Mouse (Mus musculus) G1E-ER4 (cell line): Measurements from ENCODE around the gene Mb. TPM values are rescaled to one million over a fixed set of nuclear protein-coding genes. Genes with fewer than 3 reads are reported as not detected.

Experiments used
- GATA1 ChIP-seq: IDR thresholded peaks from one replicate; pipeline ENCODE4 v1.8.0; 2012; ENCODE audit warnings: low read length, inconsistent platforms
- polyA plus RNA-seq: library from polyadenylated mRNA; stranded (reverse); fragments of >175 nt; gene quantifications from 2 replicates; pipeline ENCODE4 v1.2.3, GENCODE M21; 2012

Mb gene
- polyA plus RNA-seq, 1 experiment: not detected

GRCm38 (mm10) chr15:77037278-77038161 is 12.9 kb downstream of the Mb start:
- TF ChIP-seq GATA1: no peak

GRCm38 (mm10) chr15:77036989-77037277 is 13.5 kb downstream of the Mb start:
- TF ChIP-seq GATA1: no peak

GRCm38 (mm10) chr15:77036320-77036988 is 14.0 kb downstream of the Mb start:
- TF ChIP-seq GATA1: no peak

- TF ChIP-seq GATA1: no peak
These were observed 14.8 kb downstream of the Mb start for GRCm38 (mm10) chr15:77035643-77036042.

- no peak for TF ChIP-seq GATA1
These were observed 15.9 kb downstream of the Mb start for GRCm38 (mm10) chr15:77034526-77034925.

- TF ChIP-seq GATA1: no peak
These were observed 19.2 kb downstream of the Mb start for GRCm38 (mm10) chr15:77031271-77031670.

- TF ChIP-seq GATA1: no peak
These were observed 21.0 kb downstream of the Mb start for GRCm38 (mm10) chr15:77029331-77029991.

GRCm38 (mm10) chr15:77027675-77028074 is 22.8 kb downstream of the Mb start:
- no peak for TF ChIP-seq GATA1

GRCm38 (mm10) chr15:77027117-77027516 is 23.4 kb downstream of the Mb start:
- no peak for TF ChIP-seq GATA1

GRCm38 (mm10) chr15:77025884-77026583 is 24.4 kb downstream of the Mb start:
- no peak for TF ChIP-seq GATA1

GRCm38 (mm10) chr15:77022401-77022957 is 28.0 kb downstream of the Mb start:
- TF ChIP-seq GATA1: no peak

GRCm38 (mm10) chr15:77021851-77022250 is 28.6 kb downstream of the Mb start:
- TF ChIP-seq GATA1: no peak

- no peak for TF ChIP-seq GATA1
These were observed 29.4 kb downstream of the Mb start for GRCm38 (mm10) chr15:77021056-77021455.

- no peak for TF ChIP-seq GATA1
These were observed 30.3 kb downstream of the Mb start for GRCm38 (mm10) chr15:77020136-77020535.

GRCm38 (mm10) chr15:77019533-77019932 is 30.9 kb downstream of the Mb start:
- TF ChIP-seq GATA1: no peak
